In genomic region chr11:120240941-120241890, GRCm38 (mm10) we compare ENCODE assay signal across 9 mouse cellular contexts. TPM values are rescaled to one million over a fixed set of nuclear protein-coding genes. Genes with fewer than 3 reads are reported as not detected.
DNase-seq lines count a peak whose midpoint lies in the region; ATAC-seq lines count a peak whose summit lies in the region.
"Had no signal": no experiment of that assay in that cellular context is flagged by ENCODE, and none has a peak within 500 bp of the region (broad histone marks: within the 10 kb centered on the region; RNA-seq: fewer than 3 reads in every experiment).

No protein-coding gene starts in this region.

- no peak for ATAC-seq in heart, embryonic 16.5 days (replicated peaks; ENCODE audit: extremely low read depth, insufficient read depth, low FRiP score)
- no peak for ATAC-seq in limb, embryonic 15.5 days (ENCODE audit: insufficient number of reproducible peaks, low FRiP score, low TSS enrichment, low read depth)
- ATAC-seq in stomach, embryonic 15.5 days (ENCODE audit: insufficient read depth, low FRiP score, low read depth), result no peak
- no peak for ATAC-seq in activated CD4-positive, CD25-positive, alpha-beta regulatory T cell, adult 4 months

- no peaks in the 10 kb centered on the region for H3K36me3 ChIP-seq in heart, embryonic 16.5 days (ENCODE audit: control insufficient read depth, insufficient read depth)
- H3K36me3 ChIP-seq in limb, embryonic 15.5 days, result no peaks in the 10 kb centered on the region
- no peaks in the 10 kb centered on the region for H3K36me3 ChIP-seq in stomach, embryonic 15.5 days

- H3K4me1 ChIP-seq in heart, embryonic 16.5 days (ENCODE audit: control insufficient read depth, insufficient read depth, low read length), result peaks cover 55% of the 10 kb centered on the region
- peaks cover 80% of the 10 kb centered on the region for H3K4me1 ChIP-seq in limb, embryonic 15.5 days
- peaks cover 67% of the 10 kb centered on the region for H3K4me1 ChIP-seq in stomach, embryonic 15.5 days

- H3K27ac ChIP-seq in heart, embryonic 16.5 days (ENCODE audit: low read length), result peak overlapping the region; percentile 87
- peak overlapping the region; percentile 87 for H3K27ac ChIP-seq in limb, embryonic 15.5 days
- peak overlapping the region; percentile 86 for H3K27ac ChIP-seq in stomach, embryonic 15.5 days

- H3K9ac ChIP-seq in heart, embryonic 16.5 days (ENCODE audit: low read length), result peak overlapping the region; percentile 60
- no peak overlapping the region for H3K9ac ChIP-seq in limb, embryonic 15.5 days
- no peak overlapping the region for H3K9ac ChIP-seq in stomach, embryonic 15.5 days

- H3K4me2 ChIP-seq in heart, embryonic 16.5 days (ENCODE audit: low read depth, low read length), result peak overlapping the region; percentile 90
- peak overlapping the region; percentile 40 for H3K4me2 ChIP-seq in limb, embryonic 15.5 days
- peak overlapping the region; percentile 94 for H3K4me2 ChIP-seq in stomach, embryonic 15.5 days

- peak overlapping the region; percentile 18 for H3K4me3 ChIP-seq in heart, embryonic 16.5 days (ENCODE audit: low read length)
- H3K4me3 ChIP-seq in limb, embryonic 15.5 days, result peak overlapping the region; percentile 11; the same call in 1 of the 2 replicates
- H3K4me3 ChIP-seq in stomach, embryonic 15.5 days (replicated peaks), result no peak overlapping the region; the same call in 1 of the 2 replicates
- H3K4me3 ChIP-seq: erythroblast, embryonic 14.5 days had no signal

- no peaks in the 10 kb centered on the region for H3K27me3 ChIP-seq in heart, embryonic 16.5 days (ENCODE audit: control insufficient read depth, insufficient read depth, low read length)
- no peaks in the 10 kb centered on the region for H3K27me3 ChIP-seq in limb, embryonic 15.5 days
- no peaks in the 10 kb centered on the region for H3K27me3 ChIP-seq in stomach, embryonic 15.5 days (replicated peaks)

- peak; percentile 61 to 63 for DNase-seq in cerebellum, postnatal 25 days
- DNase-seq in cerebellum, adult 9-10 months, result no peak
- peak; percentile 82 for DNase-seq in adipocyte (ENCODE audit: low spot score)
- no peak for DNase-seq in urinary bladder, adult 2 months (ENCODE audit: low spot score)

- no peaks in the 10 kb centered on the region for H3K9me3 ChIP-seq in heart, embryonic 16.5 days (replicated peaks; ENCODE audit: control insufficient read depth, low read length)
- no peaks in the 10 kb centered on the region for H3K9me3 ChIP-seq in limb, embryonic 15.5 days
- H3K9me3 ChIP-seq in stomach, embryonic 15.5 days, result no peaks in the 10 kb centered on the region

- 12% methylated on average over 29 of the region's 29 CpGs for WGBS in heart, embryonic 16.5 days
- 10% methylated on average over 29 of the region's 29 CpGs for WGBS in limb, embryonic 15.5 days
- WGBS in stomach, embryonic 15.5 days, result 22% methylated on average over 29 of the region's 29 CpGs

RNA-seq across cellular contexts. Expression of gene Bahcc1, which starts 8.5 kb away (rescaled TPM):
- 4.6 and 4.7 TPM in 2 replicates for polyA plus RNA-seq in heart, embryonic 16.5 days (2015; fragmentation: Nextera tagmentation; extraction: Ambion mirVana)
- 5.8 and 6.7 TPM in 2 replicates for polyA plus RNA-seq in limb, embryonic 15.5 days (2015; fragmentation: Nextera tagmentation; extraction: Ambion mirVana)
- polyA plus RNA-seq in stomach, embryonic 15.5 days (2015; fragmentation: Nextera tagmentation; extraction: Ambion mirVana), result 7.2 and 7.9 TPM in 2 replicates
- not detected for polyA plus RNA-seq in activated CD4-positive, CD25-positive, alpha-beta regulatory T cell, adult 4 months (2017; shearing (Covaris generic))
- polyA plus RNA-seq in urinary bladder, adult 2 months (2012; rRNA removed), result 4.3 and 8.2 TPM in 2 replicates

Comparison
In these comparisons a context has a peak if more than half of its experiments do, and no peak if none do; other contexts are left out.
1. DNase-seq: peak in cerebellum, postnatal 25 days (2 of 2) and adipocyte (single experiment); none in cerebellum, adult 9-10 months (single experiment) and urinary bladder, adult 2 months (single experiment).
2. H3K4me2 ChIP-seq: peak in every context shown above with its lines; median percentile 94 in stomach, embryonic 15.5 days; 90 in heart, embryonic 16.5 days; 40 in limb, embryonic 15.5 days.
3. Peak in every context shown above with its lines, with median percentiles within 50 percentile points of each other: H3K27ac ChIP-seq.